Mouse (Mus musculus) CD4-positive helper T cell, adult 2 months (primary cell): ENCODE results near the gene Gtf3c2.
A peak's percentile ranks its signal among the peaks of the same experiment; 100 is the strongest.

Experiments used
- DNase-seq: peaks from one replicate; pipeline ENCODE4 v3.0.0-alpha.2; 2012; ENCODE audit warnings: low read depth, missing footprints, low spot score

Gtf3c2 gene

DNA sequence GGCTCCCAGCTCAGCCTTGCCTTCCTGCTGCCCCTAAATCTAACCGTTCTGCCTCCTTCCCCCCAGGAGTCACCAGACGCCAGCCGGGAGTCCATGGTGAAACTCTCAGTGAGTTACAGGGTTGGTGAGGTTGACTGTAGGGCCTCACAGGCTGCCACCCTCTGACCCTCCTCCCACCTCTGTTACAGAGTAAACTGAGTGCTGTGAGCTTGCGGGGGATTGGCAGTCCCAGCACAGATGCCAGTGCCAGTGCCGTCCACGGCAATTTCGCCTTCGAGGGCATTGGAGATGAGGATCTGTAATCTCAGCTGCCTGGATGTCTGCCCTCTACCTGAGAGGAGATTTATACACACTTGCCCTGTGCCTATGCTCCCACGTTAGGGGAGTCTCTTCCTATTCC lies 18.2 kb upstream of the Gtf3c2 start:
- DNase-seq, result no peak

DNA sequence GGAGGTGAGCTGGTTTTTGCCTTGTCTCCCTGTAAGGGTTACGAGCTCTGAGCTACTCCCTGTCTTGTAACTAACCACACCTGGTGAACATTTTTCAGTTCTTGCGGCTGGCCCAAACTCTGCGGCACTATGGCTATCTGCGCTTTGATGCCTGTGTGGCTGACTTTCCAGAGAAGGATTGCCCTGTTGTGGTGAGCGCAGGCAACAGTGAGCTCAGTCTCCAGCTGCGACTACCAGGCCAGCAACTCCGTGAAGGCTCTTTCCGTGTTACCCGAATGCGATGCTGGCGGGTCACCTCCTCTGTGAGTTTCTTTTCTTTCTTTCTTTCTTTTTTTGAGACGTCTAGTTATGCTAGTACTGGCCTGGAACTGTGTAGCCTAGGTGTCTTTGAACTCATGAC lies 17.1 kb upstream of the Gtf3c2 start:
- no peak for DNase-seq

DNA sequence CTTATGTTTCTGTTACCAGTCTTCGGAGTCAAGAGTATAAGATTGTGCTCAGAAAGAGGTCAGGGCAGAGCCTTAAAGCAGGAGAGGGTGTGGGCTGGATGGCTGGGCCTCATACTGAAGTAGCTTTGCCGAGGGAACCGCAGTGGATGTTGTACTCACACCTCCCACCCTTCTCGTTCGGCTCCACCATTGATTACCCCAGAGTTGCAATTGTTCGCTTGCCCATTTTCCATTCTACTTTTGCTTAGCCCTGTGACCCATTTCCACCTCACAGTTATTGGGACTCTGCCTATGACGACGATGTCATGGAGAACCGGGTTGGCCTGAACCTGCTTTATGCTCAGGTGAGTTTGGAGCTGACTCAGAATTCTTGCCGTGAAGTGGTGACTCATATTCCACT lies 16.3 kb upstream of the Gtf3c2 start:
- DNase-seq, result no peak

DNA sequence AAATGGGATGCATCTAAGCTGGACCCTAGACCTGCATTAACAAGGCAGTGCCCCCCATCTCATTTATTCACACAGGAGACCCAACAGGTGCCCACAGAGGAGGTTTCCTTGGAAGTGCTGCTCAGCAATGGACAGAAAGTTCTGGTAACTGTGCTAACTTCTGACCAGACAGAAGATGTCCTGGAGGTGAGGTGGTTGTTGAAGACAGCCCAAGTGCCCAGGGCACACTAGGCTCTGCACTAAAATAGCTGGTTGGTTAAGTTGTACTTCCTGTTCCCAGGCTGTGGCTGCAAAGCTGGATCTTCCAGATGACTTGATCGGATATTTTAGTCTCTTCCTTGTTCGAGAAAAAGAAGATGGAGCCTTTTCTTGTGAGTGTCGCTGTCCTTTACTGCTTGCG lies 15.7 kb upstream of the Gtf3c2 start:
- DNase-seq, result no peak

DNA sequence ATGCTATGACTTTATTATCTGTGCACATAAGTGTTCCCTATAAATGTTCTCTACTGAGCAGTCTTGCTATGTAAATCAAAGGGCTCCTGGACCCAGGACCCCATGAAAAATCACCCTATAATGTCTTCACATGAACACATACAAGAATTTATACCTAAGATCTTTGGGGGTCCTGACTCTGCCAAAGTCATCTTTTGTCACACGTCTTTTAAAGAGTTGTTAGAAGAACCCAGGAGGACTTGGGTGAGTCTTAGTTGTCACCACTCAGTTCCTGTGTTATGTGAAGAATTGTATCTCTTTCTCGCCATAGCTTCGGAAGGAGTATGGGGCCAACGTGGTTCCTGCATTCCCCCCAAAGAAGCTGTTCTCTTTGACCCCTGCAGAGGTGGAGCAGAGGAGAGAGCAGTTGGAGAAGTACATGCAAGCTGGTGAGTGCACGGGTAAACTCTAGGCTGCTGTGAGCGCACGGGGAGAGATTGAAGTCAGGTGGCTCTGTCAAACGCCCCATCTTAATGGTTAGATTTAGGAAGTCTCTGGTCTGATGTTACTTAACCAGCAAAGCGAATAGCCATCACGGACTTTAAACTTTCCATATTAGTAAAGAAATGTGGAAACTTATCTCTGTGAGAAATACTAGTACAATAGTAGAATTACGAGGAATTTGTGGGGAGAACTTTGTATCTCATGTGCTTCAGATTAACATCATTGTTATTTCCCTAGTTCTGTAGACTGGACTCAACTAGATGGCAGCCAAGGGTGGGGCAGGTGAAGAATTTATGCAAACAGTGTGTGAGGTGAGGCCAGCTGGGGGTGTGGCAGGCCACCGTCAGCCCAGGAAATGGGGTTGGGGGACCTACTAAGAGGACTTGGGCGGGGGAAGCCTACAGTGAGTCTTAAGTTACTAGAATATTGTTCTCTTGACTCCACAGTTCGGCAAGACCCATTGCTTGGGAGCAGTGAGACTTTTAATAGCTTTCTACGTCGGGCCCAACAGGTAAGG lies 14.8 kb upstream of the Gtf3c2 start:
- DNase-seq, result no peak

DNA sequence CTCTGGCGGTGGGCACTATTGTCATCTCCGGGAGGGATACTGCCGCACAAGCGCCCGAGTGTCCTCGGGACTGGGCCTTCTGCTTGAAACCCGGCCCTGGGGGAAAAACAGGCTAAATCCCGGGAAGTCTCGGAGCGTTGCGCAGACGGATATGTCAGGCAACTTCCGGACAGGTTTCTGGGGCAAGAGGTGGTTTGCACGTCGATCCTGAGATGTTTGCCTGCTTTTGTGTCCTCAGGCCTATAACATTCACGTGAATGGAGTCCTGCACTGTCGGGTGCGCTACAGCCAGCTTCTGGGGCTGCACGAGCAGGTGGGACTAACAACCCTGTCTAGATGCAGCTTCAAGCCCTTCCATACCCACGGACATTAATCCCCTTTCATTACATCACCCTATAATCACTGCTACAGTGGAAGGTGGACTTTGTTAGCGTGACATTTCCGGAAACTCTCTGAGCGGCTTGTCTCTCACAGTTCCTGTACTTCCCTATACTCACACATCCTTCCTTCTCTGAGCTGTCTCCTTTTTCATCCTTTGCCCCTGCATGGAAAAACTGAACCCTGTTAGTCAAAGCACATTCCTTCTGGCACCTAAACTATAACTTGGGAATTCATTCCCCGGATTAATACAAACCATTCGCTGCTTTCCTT lies 13.8 kb upstream of the Gtf3c2 start:
- DNase-seq, result no peak

DNA sequence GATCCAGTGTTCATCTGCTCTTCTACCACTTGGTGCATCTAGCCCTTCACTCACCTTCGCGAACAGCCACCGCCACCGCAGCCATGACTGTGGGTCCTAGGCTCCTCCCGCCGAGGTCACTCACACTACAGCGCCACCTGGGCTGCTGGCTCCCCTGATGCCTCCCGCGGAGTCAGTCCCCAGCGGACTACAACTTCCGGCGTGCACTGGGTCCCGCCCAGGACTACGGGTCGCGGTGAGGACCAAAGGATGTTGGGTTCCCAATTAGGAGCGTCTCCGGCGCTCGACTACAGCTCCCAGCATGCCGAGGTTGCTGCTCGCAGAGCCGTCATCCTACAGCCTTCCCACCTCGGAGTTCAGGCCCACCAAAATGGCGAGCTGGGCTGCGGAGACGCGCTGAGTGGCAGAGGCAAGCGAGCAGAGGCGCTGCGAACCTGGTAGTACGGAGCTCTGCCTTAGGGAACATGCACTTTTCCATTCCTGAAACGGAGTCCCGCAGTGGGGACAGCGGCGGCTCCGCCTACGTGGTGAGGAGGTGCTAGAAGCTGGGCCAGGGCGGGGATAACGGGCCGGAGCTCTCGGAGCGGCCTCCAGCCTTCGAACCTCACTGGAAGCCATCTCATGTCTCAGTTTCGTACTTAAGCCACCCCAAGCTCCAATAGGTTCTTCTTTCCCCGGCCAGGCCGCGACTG lies 13.1 kb upstream of the Gtf3c2 start, which contains the start of the genes Snx17 and Eif2b4:
Gene Snx17, plus strand, starts transcription at position 289 of the 692 bp plus-strand sequence.
Gene Eif2b4, minus strand, starts transcription at position 492 of the 692 bp plus-strand sequence.
- DNase-seq, result peak; percentile 99

DNA sequence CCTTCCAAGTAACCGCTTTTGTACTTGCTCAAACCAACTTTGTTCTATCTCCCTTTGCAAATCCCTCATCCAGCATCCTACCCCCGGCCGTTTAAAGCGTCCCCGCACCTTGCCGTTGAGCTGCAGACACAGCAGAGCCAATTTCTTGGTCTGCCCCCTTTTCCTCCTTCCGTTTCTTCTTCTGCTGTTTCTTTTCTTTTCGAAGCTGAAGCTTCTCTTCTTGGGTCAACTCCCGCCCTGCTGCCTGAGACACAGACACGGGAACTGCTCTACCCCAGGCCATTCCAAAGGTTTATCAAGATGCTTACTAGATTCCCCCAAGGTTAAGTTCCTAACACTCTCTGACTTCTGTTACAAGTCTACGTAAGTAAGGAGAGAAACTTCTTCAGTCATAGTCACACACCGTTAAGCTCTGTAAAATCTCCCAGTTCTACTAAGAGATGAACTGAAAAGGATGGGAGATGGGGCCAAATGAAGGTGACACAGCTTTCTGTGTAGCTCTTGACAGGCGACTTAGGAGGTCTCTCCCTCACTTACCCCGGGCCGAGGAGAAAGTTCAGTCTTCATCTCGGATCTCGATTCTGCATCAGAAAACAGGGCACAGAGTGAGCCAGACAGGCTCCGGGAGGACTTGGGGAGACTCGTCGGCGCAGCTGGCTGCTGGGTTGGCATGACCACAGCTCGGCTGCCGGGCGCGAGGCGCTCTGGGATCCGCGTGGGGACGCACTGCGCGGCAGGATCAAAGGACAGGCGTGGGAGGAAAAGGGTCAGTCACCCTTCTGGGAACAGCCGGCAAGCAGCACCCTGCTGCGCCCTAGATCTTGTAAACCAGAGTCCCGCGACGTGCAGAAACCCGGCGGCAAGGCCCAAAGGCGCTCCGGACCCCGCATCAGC lies 12.3 kb upstream of the Gtf3c2 start:
- DNase-seq, result no peak

DNA sequence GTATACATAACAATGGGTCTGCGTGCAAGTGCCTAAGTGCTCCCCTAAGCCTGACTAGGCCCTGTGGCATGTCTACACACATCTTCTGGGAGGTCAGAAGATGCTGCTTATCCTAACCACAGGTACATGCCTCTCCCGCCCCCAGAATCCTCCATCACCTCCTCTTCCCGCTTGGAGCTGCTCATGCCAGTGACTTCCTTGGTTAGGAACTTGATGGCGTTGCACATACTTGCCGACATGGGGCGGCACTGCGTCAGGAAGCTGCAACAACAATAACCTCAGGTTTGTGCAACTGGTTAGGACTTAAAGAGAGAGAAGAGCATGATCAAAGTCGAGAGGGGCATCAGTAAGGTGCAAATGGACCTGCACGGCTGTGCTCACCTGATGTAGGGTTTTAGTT lies 10.3 kb upstream of the Gtf3c2 start:
- no peak for DNase-seq

DNA sequence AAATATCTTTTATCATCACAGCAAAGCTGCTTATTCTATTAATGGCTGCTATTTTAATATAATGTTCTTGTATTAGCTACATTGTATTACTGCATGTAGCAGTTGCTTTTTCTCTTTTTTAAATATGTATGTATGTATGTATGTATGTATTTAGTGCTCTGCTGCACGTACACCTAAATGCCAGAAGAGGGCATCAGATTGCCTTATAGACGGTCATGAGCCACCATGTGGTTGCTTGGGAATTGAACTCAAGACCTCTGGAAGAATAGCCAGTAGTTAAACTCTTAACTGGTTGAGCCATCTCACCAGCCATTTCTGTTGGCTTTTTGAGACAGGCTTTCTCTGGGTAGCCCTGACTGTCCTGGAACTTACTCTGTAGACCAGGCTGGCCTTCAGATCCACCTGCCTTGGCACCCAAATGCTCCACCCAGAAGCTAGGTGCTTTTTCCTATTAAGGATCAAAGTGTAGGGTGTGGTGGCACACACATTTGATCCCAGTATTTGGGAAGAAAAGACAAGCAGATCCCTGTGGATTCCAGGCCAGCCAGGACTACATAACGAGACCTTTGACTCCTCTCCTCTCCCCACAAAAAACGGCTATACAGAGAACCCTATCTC lies 8.4 kb upstream of the Gtf3c2 start:
- DNase-seq, result peak; percentile 65

DNA sequence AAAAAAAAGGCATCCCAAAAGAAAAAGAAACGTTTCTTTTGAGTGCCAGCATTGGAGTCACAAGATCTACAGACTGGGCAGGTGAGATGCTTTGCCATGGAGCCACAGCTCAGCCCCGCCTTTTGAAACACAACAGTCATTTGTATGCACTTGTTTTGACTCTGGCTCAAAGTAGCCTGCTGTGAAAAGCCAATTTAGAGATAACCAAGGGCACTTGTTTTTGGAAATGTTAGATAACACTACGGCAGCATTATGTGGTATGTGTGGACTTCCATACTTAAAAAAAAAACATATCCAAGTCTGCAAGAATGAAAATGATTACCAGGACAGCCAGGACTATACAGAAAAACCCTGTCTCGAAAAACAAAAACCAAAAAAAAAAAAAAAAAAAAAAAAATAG lies 3.7 kb upstream of the Gtf3c2 start:
- no peak for DNase-seq

DNA sequence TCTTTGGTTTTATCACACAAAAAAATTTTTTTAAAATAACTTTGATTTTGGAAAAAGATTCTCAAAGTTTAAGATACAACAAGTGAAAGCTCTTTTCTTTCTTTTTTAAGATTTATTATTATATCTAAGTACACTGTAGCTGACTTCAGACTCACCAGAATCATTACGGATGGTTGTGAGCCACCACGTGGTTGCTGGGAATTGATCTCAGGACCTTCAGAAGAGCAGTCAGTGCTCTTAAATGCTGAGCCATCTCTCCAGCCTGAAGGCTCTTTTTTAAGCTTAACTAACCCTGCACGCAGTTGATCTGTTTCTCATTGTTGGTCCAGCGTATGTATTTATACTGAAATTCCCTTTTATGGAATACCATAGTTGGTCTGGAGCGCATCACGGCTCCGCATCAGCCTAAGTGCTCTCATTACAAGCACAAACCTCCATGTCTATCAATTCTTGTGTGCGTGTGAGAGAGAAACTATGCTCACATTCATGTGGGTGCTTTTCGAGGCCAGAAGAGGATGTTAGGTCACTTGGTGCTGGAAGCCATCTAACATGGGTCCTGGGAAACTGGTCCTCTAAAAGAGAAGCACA lies 1.3 kb upstream of the Gtf3c2 start:
- no peak for DNase-seq

DNA sequence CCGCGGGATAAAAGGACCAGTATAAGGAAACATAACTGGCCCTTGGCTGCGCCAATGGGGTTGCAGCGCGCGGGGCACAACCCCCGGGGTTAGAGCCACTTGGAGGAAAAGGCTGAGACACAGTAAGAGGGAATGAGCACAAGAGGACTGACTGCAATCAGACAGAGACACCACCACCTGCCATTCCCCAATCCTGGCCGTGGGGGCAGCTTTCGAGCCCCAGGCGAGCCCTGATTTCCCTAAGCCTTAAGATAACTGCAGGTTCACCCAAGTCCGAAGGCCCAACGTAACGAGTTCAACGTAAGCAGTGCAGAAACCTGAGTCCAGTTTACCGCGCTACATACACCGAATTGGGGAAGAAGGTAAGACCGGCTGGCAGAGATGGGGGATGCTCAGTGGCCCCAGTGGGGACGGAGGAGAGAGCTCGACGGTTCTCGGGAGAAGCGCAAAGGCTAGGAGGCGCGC lies 611 bp downstream of the Gtf3c2 start:
- peak; percentile 57 for DNase-seq

DNA sequence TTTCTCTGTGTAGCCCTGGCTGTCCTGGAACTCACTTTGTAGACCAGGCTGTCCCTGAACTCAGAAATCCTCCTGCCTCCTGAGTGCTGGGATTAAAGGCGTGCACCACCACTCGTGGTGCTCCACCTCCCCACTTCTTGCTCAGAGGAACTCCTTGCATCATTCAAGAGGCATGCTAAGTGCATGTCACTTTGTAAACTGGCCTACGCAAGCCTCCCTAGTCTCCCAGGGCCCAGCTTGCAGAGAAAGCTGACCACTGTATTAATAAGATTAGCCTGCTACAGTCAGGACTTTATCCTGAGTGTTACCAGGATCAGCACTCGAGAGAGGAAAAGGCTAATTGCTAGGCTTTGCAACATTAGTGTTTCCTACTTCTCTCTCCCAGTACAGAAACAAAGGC lies 11.3 kb downstream of the Gtf3c2 start:
- no peak for DNase-seq

DNA sequence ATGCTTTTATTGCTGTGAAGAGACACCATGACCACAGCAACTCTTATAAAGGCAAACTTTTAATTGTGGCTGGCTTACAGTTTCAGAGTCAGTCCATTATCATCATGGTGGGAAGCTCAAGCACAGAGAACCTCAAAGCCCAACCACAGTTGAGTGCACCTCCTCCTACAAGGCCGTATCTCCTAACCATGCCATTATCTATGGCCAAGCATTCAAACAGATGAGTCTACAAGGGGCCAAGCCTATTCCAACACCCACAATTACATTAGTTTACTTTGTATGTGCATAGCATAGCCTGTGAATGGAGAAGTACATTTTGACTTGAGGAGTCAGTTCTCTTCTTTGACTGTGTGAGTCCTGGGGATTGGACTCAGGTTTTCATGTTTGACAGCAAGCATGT lies 15.1 kb downstream of the Gtf3c2 start:
- no peak for DNase-seq

DNA sequence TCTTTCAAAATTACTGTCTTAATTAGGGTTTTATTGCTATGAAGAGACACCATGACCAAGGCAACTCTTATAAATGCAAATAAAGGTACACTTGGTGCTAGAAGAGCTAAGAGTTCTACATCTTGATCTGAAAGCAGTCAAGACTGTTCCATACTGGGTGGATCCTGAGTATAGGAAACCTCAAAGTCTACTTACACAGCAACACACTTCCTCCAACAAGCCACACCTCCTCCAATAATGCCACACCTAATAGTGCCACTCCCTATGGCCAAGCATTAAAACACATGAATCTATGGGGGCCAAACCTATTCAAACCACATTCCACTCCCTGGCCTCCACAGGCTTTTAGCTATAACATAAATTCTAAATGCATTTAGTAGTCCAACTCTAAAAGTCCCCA lies 17.5 kb downstream of the Gtf3c2 start:
- DNase-seq, result no peak

DNA sequence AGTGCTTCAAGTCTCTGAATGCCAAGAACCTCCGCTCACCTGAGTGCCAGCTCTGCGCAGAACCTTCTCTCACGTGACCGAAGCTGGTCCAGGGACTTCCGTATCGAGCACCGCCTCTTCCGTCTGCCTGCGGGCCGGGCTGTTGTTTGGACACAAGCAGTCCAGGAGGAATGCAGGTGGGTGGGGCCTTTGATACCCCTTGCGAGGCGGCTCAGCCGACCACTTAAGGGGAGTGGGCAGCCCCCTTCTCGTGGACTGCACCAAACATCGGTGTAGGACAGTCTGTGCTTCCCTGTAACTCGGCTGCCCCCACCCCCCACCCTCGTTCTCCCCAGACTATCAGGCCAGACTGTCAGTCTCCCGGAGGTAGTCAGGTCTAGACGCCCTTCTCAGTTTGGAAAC lies 25.8 kb downstream of the Gtf3c2 start, which contains the start of gene Mpv17:
Gene Mpv17, minus strand, starts transcription at position 100 of the 402 bp plus-strand sequence.
- peak; percentile 82 for DNase-seq

DNA sequence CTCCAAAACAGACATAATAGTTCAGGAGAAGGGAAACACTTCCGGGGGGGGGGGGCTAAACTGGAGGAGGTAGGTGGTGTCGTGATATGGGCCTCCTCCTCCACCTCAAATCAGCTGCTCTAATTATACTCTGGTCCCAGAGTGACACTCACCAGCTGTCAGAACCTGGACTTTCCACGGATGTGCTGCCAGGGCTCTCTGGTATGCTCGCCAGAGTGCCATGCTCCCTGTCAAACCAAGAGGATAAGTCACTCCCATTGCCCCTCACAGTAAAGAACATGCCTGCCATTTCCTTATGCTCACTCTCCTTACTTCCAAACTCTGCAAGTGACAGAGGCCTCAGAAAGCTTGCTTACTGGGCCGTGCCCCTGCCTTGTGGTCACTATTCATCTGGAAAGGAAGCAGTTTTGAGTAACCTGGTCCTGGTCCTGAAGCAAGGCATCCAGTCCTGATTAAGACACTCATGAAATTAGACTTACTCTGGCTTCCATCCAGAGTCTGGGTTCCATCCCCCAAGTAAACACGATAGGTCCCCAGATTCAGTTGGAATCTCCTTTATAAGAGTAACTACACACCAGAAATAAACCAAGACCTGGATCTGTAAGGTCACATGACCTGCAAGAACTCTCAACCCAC lies 26.3 kb downstream of the Gtf3c2 start:
- no peak for DNase-seq

DNA sequence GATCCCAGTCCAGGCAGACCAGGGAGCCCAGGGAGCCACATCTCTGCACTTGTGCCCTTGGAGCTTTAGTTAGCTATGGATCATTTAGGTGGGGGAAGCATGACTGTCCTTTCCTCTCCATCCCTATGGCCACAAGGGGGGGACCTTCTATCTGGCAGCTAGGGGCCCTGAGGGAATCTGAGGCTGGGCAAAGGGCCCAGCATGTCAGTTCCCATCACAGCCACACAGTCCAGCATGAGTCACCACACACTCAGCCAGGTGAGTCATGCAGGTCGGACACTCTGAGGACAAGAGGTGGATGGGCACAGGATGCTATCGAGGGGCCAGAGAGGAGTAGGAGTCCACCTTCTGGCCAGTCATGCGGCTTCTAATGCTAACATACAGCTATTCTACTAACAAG lies 28.2 kb downstream of the Gtf3c2 start:
- DNase-seq, result no peak

DNA sequence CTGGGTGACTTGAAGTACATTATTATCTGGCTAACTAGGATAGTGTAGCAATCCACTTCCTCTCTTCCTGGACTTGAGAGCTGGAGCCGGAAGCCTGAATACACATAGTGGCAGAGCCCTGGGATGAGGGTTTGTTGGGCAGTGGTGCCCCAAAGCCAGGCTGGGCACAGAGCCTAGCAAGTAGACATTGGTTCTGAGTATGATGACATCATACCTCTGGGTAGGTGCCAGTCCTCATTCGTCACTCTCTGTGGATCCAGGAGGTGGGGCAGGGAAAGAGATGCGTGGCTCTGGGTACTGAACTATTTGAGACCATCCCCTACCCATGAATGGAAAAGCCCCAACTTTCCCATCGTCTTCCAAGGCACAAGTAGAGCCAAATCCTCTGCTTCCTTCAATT lies 30.2 kb downstream of the Gtf3c2 start:
- DNase-seq, result no peak
